Mouse (Mus musculus) hindbrain, embryonic 11.5 days (tissue): ENCODE data around the gene Dnajc22. TPM values are rescaled to one million over a fixed set of nuclear protein-coding genes. Genes with fewer than 3 reads are reported as not detected.

ENCODE experiments used
- ATAC-seq: fragments of 200-750 bp; cut with Nextera tagmentation; 2 replicates; pipeline ENCODE4 v1.8.0; 2017; ENCODE audit warnings: mild to moderate bottlenecking, moderate TSS enrichment, moderate library complexity; ENCODE audit not compliant: low FRiP score
- DNase-seq: peaks from one replicate; pipeline ENCODE4 v3.0.0-alpha.2; 2015; ENCODE audit warnings: low spot score
- H3K27ac ChIP-seq: fragments of 300-500 bp; sonication (generic); 2 replicates; pipeline ENCODE4 v1.5.1; 2014; ENCODE audit warnings: mild to moderate bottlenecking, low read depth, low read length
- H3K27me3 ChIP-seq: fragments of 300-500 bp; sonication (generic); 2 replicates; pipeline ENCODE4 v1.6.1; 2014; ENCODE audit warnings: mild to moderate bottlenecking, low read length, moderate library complexity, mixed read lengths; ENCODE audit not compliant: control insufficient read depth, insufficient read depth
- H3K36me3 ChIP-seq: fragments of 300-500 bp; sonication (generic); 2 replicates; pipeline ENCODE4 v1.6.1; 2014; ENCODE audit warnings: mild to moderate bottlenecking, low read length, moderate library complexity, mixed read lengths; ENCODE audit not compliant: control insufficient read depth, insufficient read depth
- H3K4me1 ChIP-seq: fragments of 300-500 bp; sonication (generic); replicated peaks from 2 replicates; pipeline ENCODE4 v1.6.1; 2014; ENCODE audit warnings: low read length, mixed read lengths; ENCODE audit not compliant: control insufficient read depth, insufficient read depth
- H3K4me2 ChIP-seq: fragments of 300-500 bp; sonication (generic); replicated peaks from 2 replicates; pipeline ENCODE4 v1.6.1; 2014; ENCODE audit warnings: mild to moderate bottlenecking, low read depth, low read length
- H3K4me3 ChIP-seq: fragments of 300-500 bp; sonication (generic); 2 replicates; pipeline ENCODE4 v1.5.1; 2014; ENCODE audit warnings: low read depth, low read length
- H3K9ac ChIP-seq: fragments of 300-500 bp; sonication (generic); 2 replicates; pipeline ENCODE4 v1.6.1; 2014; ENCODE audit warnings: low read depth, low read length
- H3K9me3 ChIP-seq: fragments of 300-500 bp; sonication (generic); 2 replicates; pipeline ENCODE4 v1.6.1; 2016; ENCODE audit warnings: low read length; ENCODE audit not compliant: control insufficient read depth
- WGBS: fragments of 180-500 bp; shearing (Covaris S2); extraction: QIAGEN DNeasy Blood & Tissue Kit; methylation state at CpG from one replicate; pipeline ENCODE4 v1.1.7; 2014; 5-methylcytosine and 5-hydroxymethylcytosine counted together
- polyA plus RNA-seq: library from polyadenylated mRNA; unstranded; fragments of >200 nt; fragmentation: Nextera tagmentation; extraction: Ambion mirVana; gene quantifications from 2 replicates; pipeline ENCODE4 v1.2.1, GENCODE M21; 2014

Dnajc22 gene
- polyA plus RNA-seq, 1 experiment from 2014 or later = 3.3 TPM

DNA sequence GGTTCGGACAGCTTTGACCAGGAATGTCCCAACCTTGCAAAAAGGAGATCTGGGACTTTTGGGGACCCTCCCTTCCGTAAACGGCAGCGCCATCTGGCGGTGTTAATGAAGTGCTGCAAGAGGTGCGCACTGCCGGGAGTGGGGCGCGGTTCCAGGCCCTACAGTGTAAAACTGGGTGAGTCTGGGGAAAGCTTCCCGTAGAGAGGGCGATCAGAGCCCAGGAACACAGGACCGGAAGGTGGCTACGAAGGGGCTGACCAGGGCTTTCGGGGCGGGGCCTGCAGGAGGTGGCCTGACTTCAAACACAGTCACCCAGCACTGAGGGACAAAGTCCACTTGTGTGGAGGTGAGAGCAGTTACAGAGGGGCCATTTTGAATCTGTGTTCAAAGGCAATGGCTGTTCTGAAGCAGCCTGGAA is 6.2 kb downstream of the Dnajc22 start:
- 3% methylated on average over 15 of the region's 15 CpGs for WGBS
- 0 out of 2 replicates have a peak overlapping the region, but pooled peaks have one; percentile 11 for H3K9ac ChIP-seq
- DNase-seq (peak; percentile 83), ATAC-seq (peak; percentile 7; the same call in 1 of the 2 replicates)
- H3K36me3 ChIP-seq = no peaks in the 10 kb centered on the region
- peak overlapping the region; percentile 14; the same call in 1 of the 2 replicates for H3K4me2 ChIP-seq
- peak overlapping the region; percentile 4; the same call in 1 of the 2 replicates for H3K4me3 ChIP-seq
- no peak overlapping the region for H3K27ac ChIP-seq
- H3K4me1 ChIP-seq = peaks cover 25% of the 10 kb centered on the region
- peaks cover 36% of the 10 kb centered on the region for H3K27me3 ChIP-seq
- no peaks in the 10 kb centered on the region for H3K9me3 ChIP-seq

DNA sequence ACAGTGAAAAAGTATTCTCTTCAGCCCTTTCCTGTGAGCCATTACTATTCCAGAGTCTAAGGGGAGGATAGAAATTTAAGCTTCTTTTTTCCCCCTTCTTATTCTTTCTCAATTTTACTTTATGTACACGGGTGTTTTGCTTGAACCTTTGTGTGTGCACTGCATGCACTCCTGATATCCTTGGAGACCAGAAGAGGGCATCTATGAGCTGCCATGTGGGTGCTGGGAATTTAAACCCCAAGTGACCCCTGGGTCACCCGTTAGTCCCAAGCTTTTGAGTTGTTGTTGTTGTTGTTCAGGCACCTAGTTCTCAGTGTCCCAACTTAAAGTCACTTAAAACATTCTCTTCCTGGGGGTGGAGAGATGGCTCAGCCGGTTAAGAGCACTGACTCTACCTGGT is 7.0 kb downstream of the Dnajc22 start:
- no peak for DNase-seq
- Histone ChIP-seq H3K27me3 (peaks cover 33% of the 10 kb centered on the region), H3K36me3 (no peaks in the 10 kb centered on the region), H3K4me3 (no peak overlapping the region), H3K4me1 (peaks cover 21% of the 10 kb centered on the region), H3K4me2 (no peak overlapping the region), H3K27ac (no peak overlapping the region), H3K9me3 (no peaks in the 10 kb centered on the region), H3K9ac (no peak overlapping the region)
- no peak for ATAC-seq
- WGBS = 61% methylated on average over 3 of the region's 3 CpGs

DNA sequence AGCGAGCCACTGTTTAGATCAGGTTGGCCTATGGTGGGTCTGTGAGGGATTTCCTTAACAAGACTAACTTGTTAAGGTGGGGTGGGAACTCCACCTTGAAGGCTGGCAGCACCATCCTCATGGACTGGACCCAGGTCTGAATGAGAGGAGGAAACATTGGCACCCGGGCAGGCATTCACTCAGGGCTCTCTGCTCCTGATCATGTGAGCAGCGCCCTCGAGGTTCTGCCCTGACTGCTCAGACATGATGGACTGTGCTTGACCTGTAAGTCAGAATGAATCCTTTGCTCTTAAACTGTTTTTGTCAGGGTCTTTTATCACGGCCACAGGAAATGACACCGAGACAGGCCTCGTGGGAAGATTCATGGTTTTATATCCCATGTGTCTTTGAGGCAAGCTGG is 12.3 kb downstream of the Dnajc22 start:
- Histone ChIP-seq H3K4me1 (no peaks in the 10 kb centered on the region), H3K9ac (no peak overlapping the region), H3K36me3 (no peaks in the 10 kb centered on the region), H3K27ac (no peak overlapping the region), H3K9me3 (no peaks in the 10 kb centered on the region), H3K4me2 (no peak overlapping the region), H3K27me3 (no peaks in the 10 kb centered on the region), H3K4me3 (no peak overlapping the region)
- DNase-seq (no peak), ATAC-seq (no peak)
- 68% methylated on average over 7 of the region's 7 CpGs for WGBS

DNA sequence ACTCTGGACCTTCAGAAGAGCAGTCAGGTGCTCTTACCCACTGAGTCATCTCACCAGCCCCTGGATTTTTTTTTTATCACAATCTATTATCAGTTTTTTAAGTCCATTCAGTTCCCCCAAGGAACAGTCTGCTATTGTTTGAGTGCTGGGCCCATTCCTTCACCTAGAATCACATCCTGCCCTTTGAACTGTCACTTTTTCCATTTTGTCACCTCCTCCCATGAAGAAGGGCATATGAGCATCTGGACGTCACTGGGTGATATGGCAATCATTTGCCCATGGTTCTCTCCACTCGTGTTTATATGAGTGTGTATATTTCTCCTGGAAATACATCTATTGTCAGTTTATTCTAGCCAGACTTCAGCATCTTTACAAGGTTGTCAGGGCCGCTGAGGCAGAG is 14.9 kb downstream of the Dnajc22 start:
- no peak overlapping the region for H3K4me3 ChIP-seq
- no peaks in the 10 kb centered on the region for H3K27me3 ChIP-seq
- H3K4me1 ChIP-seq = no peaks in the 10 kb centered on the region
- no peaks in the 10 kb centered on the region for H3K36me3 ChIP-seq
- no peak overlapping the region for H3K9ac ChIP-seq
- DNase-seq = no peak
- no peaks in the 10 kb centered on the region for H3K9me3 ChIP-seq
- WGBS = 85% methylated on average over 3 of the region's 3 CpGs
- ATAC-seq = no peak
- no peak overlapping the region for H3K4me2 ChIP-seq
- H3K27ac ChIP-seq = no peak overlapping the region

DNA sequence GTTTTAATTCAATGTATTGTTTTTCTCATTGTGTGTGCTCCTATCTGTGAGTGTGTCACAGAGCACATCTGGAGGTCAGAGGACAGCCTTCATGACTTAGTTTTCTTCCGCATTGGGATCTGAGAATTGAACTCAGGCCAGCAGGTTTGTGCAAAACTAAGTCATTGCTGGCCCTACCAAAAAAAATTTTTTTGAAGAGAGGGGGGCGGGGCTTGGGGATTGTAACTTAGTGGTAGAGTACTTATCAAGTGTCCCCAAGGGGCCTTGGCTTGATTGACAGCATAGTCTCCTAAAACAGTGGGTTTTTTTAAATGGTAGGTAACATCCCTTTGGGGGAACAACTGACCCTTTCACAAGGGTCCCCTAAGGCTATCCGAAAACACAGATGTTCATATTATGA is 18.2 kb downstream of the Dnajc22 start:
- H3K27ac ChIP-seq = no peak overlapping the region
- H3K9ac ChIP-seq = no peak overlapping the region
- H3K36me3 ChIP-seq = no peaks in the 10 kb centered on the region
- 86% methylated on average over 3 of the region's 3 CpGs for WGBS
- ATAC-seq = no peak
- no peak for DNase-seq
- no peak overlapping the region for H3K4me3 ChIP-seq
- H3K4me1 ChIP-seq = no peaks in the 10 kb centered on the region
- H3K9me3 ChIP-seq = no peaks in the 10 kb centered on the region
- no peaks in the 10 kb centered on the region for H3K27me3 ChIP-seq
- H3K4me2 ChIP-seq = no peak overlapping the region

DNA sequence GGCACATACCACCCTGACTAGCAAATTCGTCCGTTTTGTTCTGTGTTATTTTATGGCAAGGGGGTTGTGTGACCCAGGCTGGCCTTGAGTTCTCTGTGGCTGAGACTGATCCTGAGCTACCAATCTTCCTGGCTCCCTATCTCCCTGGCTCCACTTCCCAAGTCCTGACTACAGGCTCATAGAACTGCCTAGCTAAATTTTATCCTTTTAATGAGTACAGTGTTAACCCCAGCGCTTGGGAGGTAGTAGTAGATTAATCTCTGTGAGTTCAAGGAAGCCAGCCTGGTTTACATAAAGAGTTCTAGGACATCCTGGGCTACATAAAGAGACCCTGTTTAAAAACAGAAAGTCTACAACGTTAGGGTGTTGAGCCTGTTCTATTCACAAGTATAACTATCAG is 18.8 kb downstream of the Dnajc22 start:
- no peak overlapping the region for H3K4me3 ChIP-seq
- DNase-seq (no peak), ATAC-seq (no peak)

DNA sequence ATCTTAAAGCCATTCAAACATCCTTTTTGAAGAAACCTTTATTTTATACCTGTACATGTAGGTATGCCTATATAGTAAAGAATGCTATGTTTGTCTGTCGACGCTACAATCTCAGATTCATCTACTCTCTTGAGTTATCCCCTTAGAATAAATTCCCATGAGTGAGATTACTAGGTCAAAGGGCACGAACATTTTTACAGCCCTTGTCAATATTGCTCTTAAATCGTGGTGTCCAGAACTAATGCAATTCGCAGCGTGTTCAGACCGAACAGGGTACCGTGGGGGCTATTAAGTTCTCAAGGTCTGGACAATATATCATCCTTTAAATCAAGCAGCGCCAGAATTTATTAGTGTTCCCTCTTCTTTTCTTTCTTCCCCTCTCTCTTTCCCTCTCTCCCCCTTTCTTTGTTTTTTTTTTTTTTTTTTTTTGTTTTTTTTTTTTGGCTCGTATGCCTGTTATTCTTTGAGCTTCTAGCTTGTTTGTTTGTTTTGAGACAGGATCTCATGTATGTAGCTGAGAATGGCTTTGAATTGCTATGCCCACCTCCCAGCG is 19.9 kb downstream of the Dnajc22 start:
- H3K4me3 ChIP-seq = no peak overlapping the region
- ATAC-seq (no peak), DNase-seq (no peak)
- no peaks in the 10 kb centered on the region for H3K36me3 ChIP-seq
- H3K9ac ChIP-seq = no peak overlapping the region
- no peak overlapping the region for H3K27ac ChIP-seq
- H3K27me3 ChIP-seq = no peaks in the 10 kb centered on the region
- WGBS = 58% methylated on average over 11 of the region's 11 CpGs
- no peak overlapping the region for H3K4me2 ChIP-seq
- H3K4me1 ChIP-seq = no peaks in the 10 kb centered on the region
- no peaks in the 10 kb centered on the region for H3K9me3 ChIP-seq

More for the DNA sequence above, 18.8 kb downstream of the Dnajc22 start:
- H3K4me2 ChIP-seq = no peak overlapping the region
- no peaks in the 10 kb centered on the region for H3K36me3 ChIP-seq
- H3K27me3 ChIP-seq = no peaks in the 10 kb centered on the region
- 66% methylated on average over 4 of the region's 4 CpGs for WGBS
- H3K4me1 ChIP-seq = no peaks in the 10 kb centered on the region
- no peak overlapping the region for H3K9ac ChIP-seq
- no peak overlapping the region for H3K27ac ChIP-seq
- H3K9me3 ChIP-seq = no peaks in the 10 kb centered on the region

DNA sequence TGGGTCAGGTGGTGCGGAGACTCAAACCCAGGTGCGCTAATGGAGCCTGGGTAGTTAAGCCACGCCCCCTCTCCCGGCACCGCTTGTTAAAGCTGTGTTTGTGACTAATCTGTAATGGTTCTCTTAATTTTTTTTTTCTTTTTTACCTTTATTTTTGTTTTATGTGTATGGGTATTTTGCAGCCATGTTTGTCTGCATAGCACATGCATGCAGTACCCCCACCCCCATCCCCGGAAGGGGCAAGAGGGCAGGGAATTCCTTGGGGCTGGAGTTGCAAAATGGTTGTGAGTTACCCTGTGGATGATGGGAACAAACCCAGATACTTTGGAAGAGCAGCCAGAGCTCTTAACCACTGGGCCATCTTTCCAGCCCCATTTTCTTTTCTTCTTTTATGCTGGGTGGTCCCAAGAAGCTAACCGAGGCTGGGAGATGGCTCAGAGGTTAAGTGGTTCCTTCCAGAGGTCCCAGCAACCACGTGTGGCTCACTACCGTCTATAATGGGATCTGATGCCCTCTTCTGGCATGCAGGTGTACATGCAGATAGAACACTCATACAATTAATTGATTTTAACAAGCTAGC is 20.5 kb downstream of the Dnajc22 start:
- DNase-seq = peak; percentile 40
- H3K9ac ChIP-seq = no peak overlapping the region
- ATAC-seq = no peak
- H3K36me3 ChIP-seq = no peaks in the 10 kb centered on the region
- H3K4me2 ChIP-seq = no peak overlapping the region
- no peaks in the 10 kb centered on the region for H3K9me3 ChIP-seq
- H3K4me3 ChIP-seq = no peak overlapping the region
- 9% methylated on average over 9 of the region's 9 CpGs for WGBS
- H3K27me3 ChIP-seq = no peaks in the 10 kb centered on the region
- no peak overlapping the region for H3K27ac ChIP-seq
- no peaks in the 10 kb centered on the region for H3K4me1 ChIP-seq

DNA sequence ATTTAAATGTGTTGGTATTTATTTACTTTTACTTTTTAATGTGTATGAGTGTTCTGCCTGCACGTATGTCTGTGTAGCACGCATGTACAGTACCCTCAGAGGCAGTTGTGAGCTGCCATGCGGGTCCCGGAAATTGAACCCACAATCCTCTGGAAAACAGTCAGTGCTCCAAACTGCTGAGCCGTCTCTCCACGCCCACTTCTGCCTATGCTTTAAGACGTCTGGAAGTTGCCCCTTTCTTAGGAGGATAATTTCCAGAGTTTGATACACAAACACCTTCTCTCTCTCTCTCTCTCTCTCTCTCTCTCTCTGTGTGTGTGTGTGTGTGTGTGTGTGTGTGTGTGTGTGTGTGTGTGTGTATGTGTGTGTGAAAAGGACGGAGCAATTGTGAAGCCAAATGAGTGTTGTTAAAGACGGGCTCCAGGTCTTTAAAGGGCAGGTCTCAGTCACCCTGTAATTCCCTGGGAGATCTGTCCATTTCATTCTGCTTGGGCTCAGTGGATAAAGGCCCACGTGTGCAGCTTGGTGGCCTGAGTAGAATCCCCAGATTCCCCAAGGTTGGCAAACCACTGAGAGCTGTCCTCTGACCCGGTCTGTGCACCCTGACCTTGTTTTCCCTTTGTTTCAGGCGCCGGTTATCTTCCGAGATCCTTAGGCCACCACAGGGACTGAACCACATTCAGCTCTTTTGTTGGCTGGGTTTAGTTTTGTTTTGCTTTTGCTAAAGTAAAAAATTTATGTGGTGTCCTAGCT is 21.5 kb downstream of the Dnajc22 start:
- Histone ChIP-seq H3K36me3 (no peaks in the 10 kb centered on the region), H3K27ac (no peak overlapping the region), H3K9me3 (no peaks in the 10 kb centered on the region)

More for the DNA sequence above, 21.5 kb downstream of the Dnajc22 start:
- Histone ChIP-seq H3K4me3 (no peak overlapping the region), H3K27me3 (no peaks in the 10 kb centered on the region), H3K4me1 (no peaks in the 10 kb centered on the region), H3K9ac (no peak overlapping the region), H3K4me2 (no peak overlapping the region)
- DNase-seq (no peak), ATAC-seq (no peak)
- WGBS = 46% methylated on average over 14 of the region's 14 CpGs
